Mouse (Mus musculus) thymus, postnatal 10 days (tissue): ENCODE data around the gene Abcd3.

Experiments used
- DNase-seq, 2 experiments: peaks; one replicate each; pipeline ENCODE4 v3.0.0; 2021; ENCODE audit warnings: low spot score in 2 of 2

Abcd3 gene

GRCm38 (mm10) chr3:121738742-121739342, 76.3 kb downstream of the Abcd3 start:
- DNase-seq, result no peak

- DNase-seq, result no peak
Measured at GRCm38 (mm10) chr3:121737901-121738300, 77.2 kb downstream of the Abcd3 start.

GRCm38 (mm10) chr3:121737453-121737852, 77.6 kb downstream of the Abcd3 start:
- peak in 1 of 2 experiments; percentile 37 for DNase-seq

- peak; percentile 37 to 67 for DNase-seq
Measured at GRCm38 (mm10) chr3:121736025-121736744, 78.9 kb downstream of the Abcd3 start.

GRCm38 (mm10) chr3:121735542-121735941, 79.6 kb downstream of the Abcd3 start:
- no peak for DNase-seq

GRCm38 (mm10) chr3:121729678-121730077, 85.4 kb downstream of the Abcd3 start:
- no peak for DNase-seq

- DNase-seq, result no peak
Measured at GRCm38 (mm10) chr3:121725651-121726050, 89.5 kb downstream of the Abcd3 start.

- DNase-seq, result no peak
Measured at GRCm38 (mm10) chr3:121724553-121724952, 90.5 kb downstream of the Abcd3 start.

- DNase-seq, result no peak
Measured at GRCm38 (mm10) chr3:121723968-121724524, 91.1 kb downstream of the Abcd3 start.

GRCm38 (mm10) chr3:121722971-121723844, 91.9 kb downstream of the Abcd3 start, which contains the start of gene F3:
Gene F3, plus strand, starts transcription at chr3:121723537.
- peak; percentile 32 to 58 for DNase-seq

- DNase-seq, result no peak
Measured at GRCm38 (mm10) chr3:121721691-121722070, 93.4 kb downstream of the Abcd3 start.

GRCm38 (mm10) chr3:121720801-121721690, 94.1 kb downstream of the Abcd3 start:
- no peak for DNase-seq

GRCm38 (mm10) chr3:121719701-121720100, 95.4 kb downstream of the Abcd3 start:
- DNase-seq, result no peak

- DNase-seq, result no peak
Measured at GRCm38 (mm10) chr3:121718679-121719078, 96.4 kb downstream of the Abcd3 start.

GRCm38 (mm10) chr3:121716480-121716879, 98.6 kb downstream of the Abcd3 start:
- DNase-seq, result no peak

GRCm38 (mm10) chr3:121715741-121716459, 99.2 kb downstream of the Abcd3 start:
- DNase-seq, result no peak

- no peak for DNase-seq
Measured at GRCm38 (mm10) chr3:121715336-121715735, 99.8 kb downstream of the Abcd3 start.

- no peak for DNase-seq
Measured at GRCm38 (mm10) chr3:121714461-121714860, 100.6 kb downstream of the Abcd3 start.

- DNase-seq, result no peak
Measured at GRCm38 (mm10) chr3:121713816-121714215, 101.3 kb downstream of the Abcd3 start.

- no peak for DNase-seq
Measured at GRCm38 (mm10) chr3:121713151-121713701, 101.9 kb downstream of the Abcd3 start.
